Mouse (Mus musculus): ENCODE data around the gene Adam10. TPM values are rescaled to one million over a fixed set of nuclear protein-coding genes. Genes with fewer than 3 reads are reported as not detected.

Gene Adam10
- 10 to 100 TPM; 13.9 to 15.7 TPM for total RNA-seq (2021)
- long read RNA-seq, experiment 1, full-length matches to known transcripts: 8 of 14 reads
- long read RNA-seq, experiment 1, partial matches to known transcripts: 2 of 14 reads
- long read RNA-seq, experiment 1, other reads (novel, unspliced or antisense): 4 of 14 reads
- long read RNA-seq, experiment 2, full-length matches to known transcripts: 6 of 9 reads
- long read RNA-seq, experiment 2, partial matches to known transcripts: 1 of 9 reads
- long read RNA-seq, experiment 2, other reads (novel, unspliced or antisense): 2 of 9 reads

GRCm38 (mm10) chr9:70678682-70679131, at the start of gene Adam10:
Adam10 (plus strand) TSS chr9:70678997.
- peak; percentile 98 for DNase-seq (ENCODE audit: low spot score)

DNA sequence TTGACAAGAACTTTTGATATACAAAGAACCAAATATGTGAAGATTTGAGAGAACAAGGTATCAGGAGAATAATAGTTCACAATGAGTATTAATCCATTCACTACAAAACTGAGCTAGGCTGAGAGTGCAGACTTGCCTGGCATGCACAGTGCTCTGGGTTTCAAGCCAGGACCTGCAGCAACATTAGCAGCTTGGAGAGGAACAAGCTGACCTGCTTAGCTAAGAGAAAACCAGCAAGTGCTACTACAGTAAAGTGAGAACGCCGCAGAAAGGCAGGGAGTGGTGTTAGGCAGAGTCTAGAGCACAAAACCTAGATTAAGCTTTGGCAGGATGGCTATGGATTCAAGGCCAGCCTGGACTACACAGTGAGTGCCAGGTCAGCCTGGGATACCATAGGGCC, 49.1 kb upstream of the Adam10 start:
- peak; percentile 42 for DNase-seq (ENCODE audit: low spot score)

- no peak for DNase-seq (ENCODE audit: low spot score)
Observed at GRCm38 (mm10) chr9:70631665-70632064, 47.1 kb upstream of the Adam10 start.

- DNase-seq (ENCODE audit: low spot score): no peak
Observed at GRCm38 (mm10) chr9:70636748-70637147, 42.0 kb upstream of the Adam10 start.

- no peak for DNase-seq (ENCODE audit: low spot score)
Observed at GRCm38 (mm10) chr9:70650260-70650659, 28.5 kb upstream of the Adam10 start.

DNA sequence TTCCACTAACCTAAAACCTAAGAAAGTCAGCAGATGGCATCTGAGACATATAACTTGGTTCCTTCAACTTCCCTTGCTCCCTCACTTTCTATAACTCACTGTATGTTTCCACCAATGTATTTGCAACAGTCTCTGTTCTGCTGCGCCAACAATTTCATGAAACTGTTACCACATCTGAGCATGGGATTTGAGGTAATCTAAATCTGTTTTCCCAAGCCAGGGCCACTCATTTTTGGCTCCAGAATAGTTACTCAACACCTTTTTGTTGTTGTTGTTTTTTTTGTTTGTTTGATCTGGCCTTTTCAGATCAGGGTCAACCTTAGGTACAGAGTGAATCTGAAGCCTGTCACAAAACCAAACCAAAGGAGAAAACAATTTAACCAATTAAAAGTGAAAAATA, 27.8 kb upstream of the Adam10 start:
- DNase-seq (ENCODE audit: low spot score): no peak

DNA sequence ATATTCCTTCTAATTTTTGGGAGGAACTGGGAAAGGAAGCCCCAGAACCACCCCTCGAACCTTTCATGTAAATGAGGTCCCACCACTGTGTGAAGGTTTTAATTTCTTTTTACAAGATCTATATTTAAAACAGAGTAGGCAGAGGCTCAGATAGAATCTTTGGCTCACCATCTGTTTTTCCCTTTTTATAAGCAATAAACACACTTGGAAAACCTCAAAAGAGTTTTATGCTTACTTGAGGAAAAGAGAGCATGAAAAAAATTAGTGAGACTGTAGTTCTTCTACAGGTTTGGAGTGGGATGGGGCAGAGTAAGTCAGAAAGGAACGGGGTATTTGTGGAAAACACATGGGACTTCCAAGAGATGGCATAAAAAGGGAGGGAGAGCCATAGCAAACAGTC, 26.6 kb upstream of the Adam10 start:
- no peak for DNase-seq (ENCODE audit: low spot score)

- no peak for DNase-seq (ENCODE audit: low spot score)
Observed at GRCm38 (mm10) chr9:70653875-70654274, 24.9 kb upstream of the Adam10 start.

GRCm38 (mm10) chr9:70654496-70654895, 24.3 kb upstream of the Adam10 start:
- no peak for DNase-seq (ENCODE audit: low spot score)

- DNase-seq (ENCODE audit: low spot score): no peak
Observed at GRCm38 (mm10) chr9:70655764-70656129, 23.1 kb upstream of the Adam10 start.

GRCm38 (mm10) chr9:70656130-70657007, 22.4 kb upstream of the Adam10 start, which contains the start of gene Gm10642:
Gm10642 (plus strand) TSS chr9:70656251.
- DNase-seq (ENCODE audit: low spot score): peak; percentile 50

- peak; percentile 97 for DNase-seq (ENCODE audit: low spot score)
Observed at GRCm38 (mm10) chr9:70657013-70657967, 21.5 kb upstream of the Adam10 start, which contains the start of gene Mindy2. Mindy2 (minus strand) TSS chr9:70657174.

DNA sequence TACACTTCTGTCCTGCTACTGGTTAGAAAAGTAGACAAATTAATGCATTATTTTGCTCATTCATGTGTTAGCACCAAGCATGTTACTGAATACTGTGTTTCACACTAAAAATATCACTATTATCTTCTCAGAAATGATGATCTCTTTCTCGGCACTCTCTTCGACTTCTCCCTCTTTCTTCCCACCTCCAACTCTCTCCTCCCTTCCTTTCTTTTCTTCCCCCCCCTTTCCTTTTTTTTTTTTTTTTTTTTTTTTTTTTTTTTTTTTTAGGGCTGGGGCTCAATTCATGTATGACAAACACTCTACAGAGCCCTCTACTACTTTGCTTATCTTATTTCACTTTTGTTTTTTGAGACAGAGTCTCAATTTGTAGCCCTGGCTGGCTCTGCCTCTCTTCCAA, 20.5 kb upstream of the Adam10 start:
- DNase-seq (ENCODE audit: low spot score): no peak

GRCm38 (mm10) chr9:70664847-70665246, 13.9 kb upstream of the Adam10 start:
- DNase-seq (ENCODE audit: low spot score): no peak

- no peak for DNase-seq (ENCODE audit: low spot score)
Observed at GRCm38 (mm10) chr9:70665372-70666145, 13.2 kb upstream of the Adam10 start.

GRCm38 (mm10) chr9:70666811-70667210, 12.0 kb upstream of the Adam10 start:
- DNase-seq (ENCODE audit: low spot score): no peak

GRCm38 (mm10) chr9:70668048-70668447, 10.7 kb upstream of the Adam10 start:
- no peak for DNase-seq (ENCODE audit: low spot score)

DNA sequence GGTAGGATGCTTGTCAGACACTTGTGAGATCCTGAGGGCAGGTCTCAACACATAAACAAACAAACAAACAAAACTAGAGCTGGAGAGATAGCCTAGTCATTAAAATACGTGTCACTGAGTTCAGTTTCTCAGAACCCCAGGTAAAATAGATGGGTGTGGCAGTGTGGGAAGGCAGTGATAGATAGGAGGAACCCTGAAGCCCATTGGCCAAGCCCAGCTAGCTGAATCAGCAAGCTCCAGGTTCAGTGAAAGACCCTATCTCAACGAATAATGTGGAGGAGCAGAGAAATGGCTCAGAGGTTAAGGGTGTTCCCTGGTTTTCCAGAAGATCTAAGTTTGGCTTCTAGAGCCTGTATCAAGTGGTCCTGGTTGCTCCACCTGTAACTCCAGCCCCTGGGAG, 9.6 kb upstream of the Adam10 start:
- DNase-seq (ENCODE audit: low spot score): no peak

DNA sequence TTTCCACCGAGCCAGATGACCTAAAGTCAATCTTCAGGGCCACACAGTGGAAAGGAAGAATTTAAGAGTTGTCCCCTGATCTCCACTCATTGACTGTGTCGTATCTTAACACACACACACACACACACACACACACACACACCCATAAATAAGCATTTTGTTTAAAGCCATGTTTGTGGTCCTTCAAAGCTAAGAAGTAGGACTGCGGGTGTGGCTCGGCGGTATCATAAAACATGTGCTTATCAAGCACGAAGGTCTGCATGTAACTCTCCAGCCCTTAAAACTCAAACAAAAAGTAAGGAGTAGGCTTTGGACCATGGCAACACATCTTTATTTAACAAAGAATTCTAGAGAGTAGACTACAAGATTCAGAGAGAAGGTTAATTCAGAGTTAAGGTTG, 8.4 kb upstream of the Adam10 start:
- no peak for DNase-seq (ENCODE audit: low spot score)

DNA sequence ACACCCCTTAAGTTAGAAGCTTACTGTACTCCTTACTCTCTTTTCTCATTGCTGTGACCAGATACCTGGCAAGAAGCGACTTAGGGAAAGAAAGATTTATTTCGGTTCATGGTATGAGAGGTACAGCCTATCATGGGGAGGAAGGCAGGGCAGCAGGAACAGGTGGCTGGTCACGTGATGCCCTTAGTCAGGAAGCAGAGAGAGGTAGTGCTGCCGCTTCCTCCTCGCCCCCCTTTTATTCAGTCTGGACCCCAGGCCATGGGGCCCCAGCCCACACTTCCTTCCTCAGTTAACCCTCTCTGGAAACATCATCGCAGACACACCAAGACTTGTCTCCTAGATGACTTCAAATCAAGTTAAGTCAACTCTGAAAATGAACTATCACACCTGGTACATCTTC, 7.5 kb upstream of the Adam10 start:
- no peak for DNase-seq (ENCODE audit: low spot score)

Measured in gastrocnemius, adult 18-20 months (tissue).